Mouse (Mus musculus) thymus, postnatal 4 days (tissue): ENCODE measurements at regions not wholly inside any gene's neighbourhood (a gene's known extent, or its start where the extent isn't known, plus 50 kb on each side); places are given as distances from the start of the nearest gene placed in this dataset.

Source experiments
- DNase-seq: peaks from one replicate; pipeline ENCODE4 v3.0.0; 2021

GRCm38 (mm10) chr2:101206637-101207036, 417.9 kb upstream of the Rag2 start:
- DNase-seq = no peak

DNA sequence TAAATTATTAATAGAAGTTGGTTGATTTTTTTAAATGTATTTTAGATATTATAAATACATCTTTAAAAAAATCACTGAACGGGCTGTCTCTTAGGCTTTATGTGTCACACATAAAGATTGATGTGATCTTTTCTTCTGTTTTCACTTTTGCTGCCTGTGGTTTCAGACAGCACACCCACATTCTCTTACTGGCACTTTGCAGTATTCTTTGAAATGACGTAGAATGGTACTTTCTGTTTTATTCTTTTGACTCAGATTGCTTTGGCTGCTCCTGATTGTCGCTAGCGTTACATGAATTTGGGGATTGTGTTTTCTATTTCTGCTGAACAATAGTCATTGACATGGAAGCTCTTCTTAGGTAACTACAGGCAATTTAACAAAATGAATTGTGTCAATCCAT, 415.4 kb upstream of the Rag2 start:
- DNase-seq = no peak

- DNase-seq = no peak
Observed at GRCm38 (mm10) chr2:101220759-101221158, 403.8 kb upstream of the Rag2 start.

DNA sequence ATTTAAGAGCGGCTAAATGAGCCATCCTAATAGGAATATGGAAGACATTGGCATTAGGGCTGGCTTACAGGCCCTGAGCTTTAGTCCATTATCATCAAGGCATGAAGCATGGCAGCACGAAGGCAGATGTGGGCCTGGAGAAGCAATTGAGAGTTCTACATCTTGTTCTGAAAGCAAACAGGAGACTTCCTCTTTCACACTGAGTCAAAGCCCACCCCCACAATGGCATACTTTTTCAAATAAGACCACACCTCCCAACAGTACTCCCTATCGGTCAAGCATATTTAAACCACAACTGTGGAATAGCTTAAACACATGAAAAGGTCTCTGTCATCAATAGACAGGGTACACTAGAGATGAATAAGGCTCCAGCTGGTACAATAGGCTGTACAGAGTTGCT, 381.5 kb upstream of the Rag2 start:
- no peak for DNase-seq

DNA sequence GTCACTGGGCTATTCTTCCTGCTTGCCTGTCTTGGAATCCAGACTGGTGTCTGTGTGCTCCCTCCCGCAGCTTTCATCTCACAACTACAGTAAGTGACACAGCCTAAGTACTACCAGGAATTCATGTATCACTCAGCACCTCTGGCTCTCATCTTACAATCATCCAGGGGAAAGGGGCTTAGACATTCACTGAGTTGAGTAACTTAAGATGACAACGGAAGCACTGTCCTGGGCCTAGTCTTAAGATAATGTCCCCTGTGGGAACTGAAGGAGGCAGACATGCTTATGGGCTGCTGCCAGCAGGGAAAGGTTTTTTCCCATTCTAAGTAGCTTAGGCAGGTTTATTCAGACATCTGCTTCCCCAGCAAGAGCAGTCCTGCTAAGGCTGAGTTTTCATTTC, 377.4 kb upstream of the Rag2 start:
- DNase-seq = no peak

DNA sequence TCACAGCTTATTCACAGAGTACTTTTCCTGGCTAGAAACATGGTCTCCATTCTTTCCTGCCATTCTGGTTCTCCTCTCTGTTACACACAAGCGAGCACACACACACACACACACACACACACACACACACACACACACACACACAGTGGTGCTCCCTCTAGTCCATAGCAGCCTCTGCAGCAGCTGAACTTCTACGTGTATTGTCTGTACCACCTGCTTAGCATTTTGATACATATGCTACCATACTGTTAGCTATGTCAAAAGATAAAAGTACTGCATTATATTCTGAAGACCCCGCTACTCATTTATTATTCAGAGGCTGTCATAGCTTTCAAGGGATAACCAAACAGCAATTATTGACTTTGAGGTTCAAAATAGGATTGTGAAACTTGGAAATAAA, 372.3 kb upstream of the Rag2 start:
- no peak for DNase-seq

DNA sequence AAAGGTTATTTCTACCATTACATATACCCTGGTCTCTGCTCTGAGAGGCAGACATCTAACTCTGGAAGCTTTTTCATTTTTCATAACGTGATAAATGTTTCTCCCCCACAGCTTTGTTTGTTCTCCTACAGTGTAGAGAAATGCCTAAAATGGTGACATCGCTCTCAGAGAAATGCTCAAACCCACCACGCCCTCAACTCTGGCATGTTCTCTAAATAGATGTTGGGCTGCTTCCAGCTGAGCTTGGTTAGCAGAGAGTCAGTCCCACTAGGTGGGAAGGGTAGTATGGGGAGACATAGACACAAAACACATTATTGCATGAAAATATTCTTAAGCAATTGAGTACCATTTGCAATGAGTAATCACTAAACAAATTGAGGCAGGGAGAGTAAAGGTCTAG, 368.1 kb upstream of the Rag2 start:
- DNase-seq = no peak

DNA sequence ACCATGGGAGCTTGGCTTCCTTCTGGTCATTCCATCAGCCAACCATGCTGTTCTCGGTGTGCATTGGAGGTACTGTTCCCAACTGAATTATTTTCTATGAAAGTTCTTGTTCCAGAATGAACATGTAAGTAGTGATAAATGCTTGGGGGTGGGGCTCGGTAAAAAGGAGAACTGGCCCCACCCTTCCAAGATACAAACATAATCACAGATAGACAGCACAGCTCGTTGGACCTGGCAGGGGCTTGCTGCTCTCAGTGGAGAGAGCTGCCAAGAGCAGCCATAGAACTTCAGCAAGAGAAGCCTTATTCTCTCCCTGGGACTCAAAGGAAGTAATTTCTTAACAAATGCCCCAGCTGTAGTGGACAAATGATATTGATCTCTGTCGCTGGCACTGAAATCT, 360.6 kb upstream of the Rag2 start:
- no peak for DNase-seq

DNA sequence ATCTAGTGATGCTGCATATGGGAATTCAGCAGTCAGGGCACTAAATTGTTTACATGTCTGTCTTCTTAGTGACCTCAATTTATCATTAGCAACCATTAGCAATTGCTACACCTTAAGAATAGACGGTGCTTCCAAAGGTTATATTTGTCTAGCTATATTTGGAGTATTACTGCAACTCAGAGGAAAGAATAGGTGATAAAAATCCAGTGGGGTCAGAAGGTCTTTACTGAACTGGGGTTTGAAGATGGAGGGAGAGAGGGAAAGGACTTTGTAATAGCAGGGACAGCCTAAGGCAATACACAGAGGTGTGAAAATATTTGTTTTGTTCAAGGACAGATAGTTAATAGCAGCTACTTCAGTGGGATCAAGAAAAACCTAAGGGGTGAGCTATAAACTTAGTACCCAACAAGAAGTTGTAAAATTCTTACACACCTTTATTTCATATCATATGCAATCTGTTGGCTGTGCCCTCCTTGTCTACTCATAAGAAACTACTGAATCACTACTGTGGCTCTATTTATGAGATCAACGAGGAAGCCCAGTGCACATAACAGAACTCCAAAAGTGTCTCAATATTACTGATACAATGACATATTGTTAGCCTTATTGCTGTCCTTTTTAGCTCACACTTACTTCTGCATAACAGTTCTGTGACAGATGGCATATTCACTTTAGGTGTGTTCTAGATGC, 357.7 kb upstream of the Rag2 start:
- DNase-seq = no peak

GRCm38 (mm10) chr2:101274045-101274664, 350.4 kb upstream of the Rag2 start:
- DNase-seq = no peak

GRCm38 (mm10) chr2:101284886-101285285, 339.6 kb upstream of the Rag2 start:
- no peak for DNase-seq

- DNase-seq = no peak
Observed at GRCm38 (mm10) chr2:101288119-101288518, 336.4 kb upstream of the Rag2 start.

DNA sequence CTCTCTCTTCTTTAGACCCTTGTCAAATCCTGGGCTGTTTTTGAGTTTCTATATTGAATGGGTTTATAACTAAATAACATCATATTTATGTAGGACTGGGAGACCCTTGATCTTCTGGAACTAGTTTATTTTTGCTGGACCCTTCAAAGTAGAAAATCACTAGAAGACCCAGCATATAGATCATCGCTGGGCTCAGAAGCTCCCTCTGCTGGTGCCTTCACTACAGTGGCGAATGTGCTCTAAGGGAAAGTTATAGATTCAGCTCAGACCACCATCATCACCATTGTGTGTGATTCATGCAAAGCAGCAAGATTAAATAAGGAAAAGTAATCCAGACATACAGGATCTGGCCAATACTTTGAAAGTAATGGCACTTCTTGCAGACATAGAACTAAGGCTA, 335.4 kb upstream of the Rag2 start:
- DNase-seq = peak; percentile 56

DNA sequence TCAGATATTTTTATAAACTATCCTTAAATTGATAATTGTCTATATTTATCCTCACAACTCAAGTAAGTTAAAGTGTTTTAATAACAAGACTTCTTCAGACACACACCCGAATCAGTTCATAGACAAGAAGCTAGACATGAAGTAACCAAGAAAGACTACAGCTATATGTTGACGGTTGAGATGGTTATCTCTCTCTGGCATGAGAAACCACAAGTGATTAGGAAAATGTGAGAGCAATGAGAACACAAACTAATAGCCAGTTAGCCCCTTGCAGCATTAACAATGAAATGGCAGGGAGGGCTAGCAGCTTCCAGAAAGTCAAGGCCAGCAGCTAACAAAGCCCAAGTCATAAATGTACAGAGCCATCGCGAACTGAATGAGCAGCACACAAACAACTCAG, 333.8 kb upstream of the Rag2 start:
- DNase-seq = no peak

DNA sequence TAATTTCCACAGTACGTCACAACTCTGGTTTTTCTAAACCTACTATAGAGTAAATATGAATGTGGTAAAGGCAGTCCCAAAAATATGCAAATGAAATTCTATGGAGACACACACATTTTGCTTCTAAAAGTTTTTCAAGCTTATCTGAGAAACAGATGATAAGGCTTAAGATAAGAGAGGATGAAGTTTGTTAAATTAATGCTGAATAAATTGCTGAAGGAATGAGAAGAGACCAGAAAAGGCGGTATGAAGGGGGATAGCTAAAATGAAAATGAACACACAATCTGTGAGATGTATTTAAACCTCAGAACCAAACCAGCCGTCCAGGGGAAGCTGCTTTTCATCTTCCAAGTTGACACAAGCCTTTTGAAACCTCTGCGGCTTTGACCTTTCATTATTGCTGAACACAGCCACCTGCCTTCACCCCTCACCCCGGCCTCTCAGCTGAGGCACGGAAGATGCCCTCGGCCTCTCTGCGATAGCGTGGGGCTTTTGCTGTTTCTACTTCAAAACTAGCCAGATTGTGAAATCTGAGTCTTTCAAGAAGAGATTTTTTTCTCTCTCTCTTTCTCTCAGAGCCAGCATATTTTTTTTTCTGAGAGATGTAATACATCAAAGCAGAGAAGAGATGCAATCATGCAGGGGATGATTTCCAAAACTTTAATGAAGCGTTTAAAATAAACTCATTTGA, 328.7 kb upstream of the Rag2 start:
- DNase-seq = no peak

DNA sequence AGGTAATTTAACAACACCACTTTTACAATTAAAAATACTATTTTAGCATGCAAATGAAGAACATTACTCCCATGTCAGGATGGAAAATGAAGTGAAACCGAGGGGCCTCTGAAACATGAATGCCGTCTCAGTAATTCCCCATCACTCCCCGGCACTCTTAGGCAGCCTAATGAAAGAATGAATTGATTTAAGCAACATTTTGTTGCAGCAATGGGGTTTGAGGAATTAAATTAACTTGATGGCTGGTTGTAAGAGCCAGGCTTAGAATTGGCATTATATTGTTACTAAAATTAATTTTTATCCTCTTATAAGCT, 328.2 kb upstream of the Rag2 start:
- no peak for DNase-seq

- DNase-seq = no peak
Observed at GRCm38 (mm10) chr2:101296778-101297177, 327.7 kb upstream of the Rag2 start.

- no peak for DNase-seq
Observed at GRCm38 (mm10) chr2:101299126-101299525, 325.4 kb upstream of the Rag2 start.

- no peak for DNase-seq
Observed at GRCm38 (mm10) chr2:101300106-101300505, 324.4 kb upstream of the Rag2 start.

GRCm38 (mm10) chr2:101321286-101321914, 303.1 kb upstream of the Rag2 start:
- no peak for DNase-seq

GRCm38 (mm10) chr2:101356709-101357108, 267.8 kb upstream of the Rag2 start:
- DNase-seq = no peak

DNA sequence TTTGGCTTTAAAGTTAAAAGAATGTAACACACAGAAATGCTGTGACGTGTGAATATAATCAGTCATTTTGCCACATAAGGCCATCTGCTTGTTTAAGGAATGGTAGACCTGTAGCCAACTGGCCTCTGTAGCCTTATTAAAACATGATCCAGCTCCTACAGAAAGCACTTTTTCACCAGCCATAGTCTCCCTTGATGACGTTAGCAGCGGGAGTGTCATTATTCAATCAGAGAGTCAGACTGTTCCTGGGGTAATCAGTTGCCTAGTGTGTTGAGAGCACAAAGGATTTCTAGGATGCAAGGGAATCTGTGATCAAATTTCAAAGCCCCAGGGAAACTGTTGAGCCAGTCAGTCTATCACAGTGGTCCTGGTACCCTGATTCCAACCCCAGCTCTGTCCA, 260.3 kb upstream of the Rag2 start:
- DNase-seq = no peak

DNA sequence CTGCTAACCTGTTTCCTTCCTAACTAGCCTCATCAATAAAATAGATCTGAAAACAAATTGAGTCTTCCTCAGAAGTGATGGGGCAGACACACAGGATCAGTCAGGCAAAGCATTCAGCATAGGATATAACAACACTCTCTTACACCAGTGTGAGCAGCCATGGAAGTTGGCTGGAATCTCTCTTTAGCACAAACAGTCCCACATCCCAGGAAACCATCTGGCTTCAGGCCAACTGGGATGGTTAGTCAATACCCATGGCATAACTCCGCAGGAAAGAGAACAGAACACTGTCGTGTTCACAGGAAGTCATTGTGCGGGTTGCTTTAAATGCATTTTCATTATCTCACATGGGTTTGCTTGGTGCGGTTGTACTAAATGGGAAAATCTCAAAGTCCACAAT, 256.2 kb upstream of the Rag2 start:
- DNase-seq = no peak
